Mouse (Mus musculus): ENCODE data around the gene Zfhx3.
A peak's percentile ranks its signal among the peaks of the same experiment; 100 is the strongest.

Gene Zfhx3

DNA sequence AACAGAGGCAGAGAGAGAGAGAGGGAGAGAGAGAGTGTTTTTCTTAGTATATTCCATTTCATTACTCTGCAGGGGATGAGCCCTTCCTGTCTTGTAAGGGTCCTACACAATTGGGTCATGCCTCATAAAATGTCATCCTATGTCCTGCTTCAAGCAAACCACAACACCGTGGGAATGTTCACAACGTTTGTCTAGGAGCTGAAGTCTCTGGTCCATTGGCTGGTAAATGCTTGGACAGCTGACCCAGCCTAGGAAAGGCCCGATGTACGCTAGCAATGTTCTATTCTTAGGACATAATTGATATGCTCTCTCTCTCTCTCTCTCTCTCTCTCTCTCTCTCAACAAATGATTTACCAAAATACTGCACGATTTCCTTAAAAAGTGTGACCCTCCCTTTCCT lies 666.2 kb downstream of the Zfhx3 start:
- no peak for DNase-seq

DNA sequence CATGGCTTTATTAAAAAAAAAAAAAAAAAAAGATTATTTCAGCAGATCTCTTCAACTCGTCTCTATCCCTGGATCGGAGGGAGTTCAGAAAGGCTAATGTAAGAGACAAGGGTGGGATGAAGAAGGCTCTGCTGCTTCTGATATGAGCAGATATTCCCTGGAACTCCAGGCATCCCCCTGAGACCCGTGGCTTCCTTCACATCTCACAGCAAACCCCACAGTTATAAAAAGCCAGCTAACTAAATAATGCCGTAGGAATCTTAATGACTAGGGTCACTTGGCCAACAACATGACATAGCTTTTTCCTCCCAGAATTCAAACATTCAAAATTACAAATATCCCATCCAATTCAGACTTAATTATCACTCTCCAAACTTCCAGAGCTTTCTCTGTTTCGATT lies 666.7 kb downstream of the Zfhx3 start:
- DNase-seq, result no peak

- no peak for DNase-seq
These were observed 668.8 kb downstream of the Zfhx3 start for GRCm38 (mm10) chr8:108611141-108611674.

GRCm38 (mm10) chr8:108611792-108612413 lies 669.5 kb downstream of the Zfhx3 start:
- DNase-seq, result peak; percentile 6 to 16

DNA sequence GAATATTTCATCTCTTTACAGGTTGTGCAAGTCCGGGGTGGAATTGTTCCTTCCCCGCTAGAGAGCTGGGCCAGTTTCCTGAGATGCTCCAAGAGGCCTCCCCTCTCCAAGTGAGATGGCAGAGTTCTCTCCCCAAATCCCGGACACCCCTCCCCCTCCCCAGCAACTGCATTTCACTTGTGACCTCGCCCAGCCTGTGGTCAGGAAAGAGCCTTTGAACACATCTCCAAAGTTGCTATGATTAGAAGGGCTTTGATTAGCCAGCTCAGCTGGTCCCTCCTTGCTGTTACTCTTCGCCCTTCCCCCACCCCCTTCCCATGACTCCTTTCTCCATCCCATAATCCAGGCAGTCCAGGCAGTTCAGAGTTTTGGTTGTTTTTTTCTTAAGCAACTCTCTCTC lies 670.4 kb downstream of the Zfhx3 start:
- DNase-seq, result no peak

GRCm38 (mm10) chr8:108613280-108613679 lies 670.8 kb downstream of the Zfhx3 start:
- no peak for DNase-seq

GRCm38 (mm10) chr8:108621296-108621695 lies 678.9 kb downstream of the Zfhx3 start:
- no peak for DNase-seq

DNA sequence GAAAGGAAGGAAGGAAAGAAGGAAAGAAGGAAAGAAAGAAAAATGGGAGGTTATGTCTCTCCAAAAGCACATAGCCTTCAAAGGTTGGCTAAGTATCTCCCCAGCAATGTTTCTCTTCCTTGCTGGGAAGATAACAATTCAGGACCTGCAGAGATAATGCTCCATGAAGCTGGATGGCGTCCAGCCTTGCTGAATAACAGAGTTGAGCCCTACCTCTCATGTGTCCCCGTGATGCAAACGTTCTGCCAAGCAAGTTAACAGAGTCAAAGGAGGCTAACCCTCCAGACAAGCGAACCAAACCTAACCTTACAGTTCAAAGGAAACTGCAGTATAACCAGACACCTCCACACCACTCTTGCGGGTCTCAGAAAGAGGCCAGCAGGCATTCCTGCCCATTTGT lies 681.2 kb downstream of the Zfhx3 start:
- no peak for DNase-seq

DNA sequence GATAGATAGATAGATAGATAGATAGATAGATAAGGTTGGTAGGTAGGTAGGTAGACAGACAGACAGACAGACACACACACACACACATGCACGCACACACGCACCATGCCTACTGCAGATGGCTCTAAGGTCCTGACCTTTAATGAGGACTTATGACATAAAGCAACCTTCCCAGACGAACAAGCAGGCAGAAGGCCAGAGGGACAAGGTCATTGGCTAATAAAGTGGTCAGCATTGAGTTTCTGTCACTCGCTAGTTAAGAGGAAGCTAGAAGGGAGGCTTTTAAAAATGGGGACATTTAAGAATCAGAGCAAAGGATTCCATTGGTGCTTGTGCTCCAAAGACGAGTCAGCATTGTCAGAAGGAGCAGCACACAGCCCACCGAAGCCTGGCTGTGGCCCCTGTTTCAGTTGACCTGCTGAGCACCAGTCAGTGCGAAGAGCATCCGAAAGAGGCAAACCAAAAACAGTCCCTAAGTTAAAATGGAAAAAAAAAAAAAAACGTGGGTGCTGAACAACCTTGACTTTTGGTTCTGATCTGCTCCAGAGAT lies 683.2 kb downstream of the Zfhx3 start:
- DNase-seq, result no peak

- no peak for DNase-seq
These were observed 688.6 kb downstream of the Zfhx3 start for GRCm38 (mm10) chr8:108631069-108631468.

DNA sequence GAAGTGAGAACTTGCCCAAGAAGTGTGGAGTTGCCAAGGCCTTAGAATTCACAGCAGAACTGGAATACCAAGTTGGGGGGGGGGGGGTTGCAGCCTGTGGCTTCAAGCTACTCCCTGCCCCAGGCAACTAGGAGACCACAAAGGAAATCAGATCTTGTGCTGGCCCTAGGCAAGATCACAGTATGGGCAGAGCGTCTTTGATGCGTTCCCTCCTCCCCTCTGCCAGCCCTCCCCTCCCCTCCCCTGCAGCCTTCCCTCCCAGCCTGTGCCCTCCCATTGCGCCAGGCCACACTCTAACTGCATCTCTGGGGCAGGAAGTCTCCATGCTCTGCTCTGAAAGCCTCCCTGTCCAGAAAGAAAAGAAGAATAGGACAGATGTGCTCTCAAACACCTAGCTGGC lies 691.8 kb downstream of the Zfhx3 start:
- no peak for DNase-seq

- no peak for DNase-seq
These were observed 695.4 kb downstream of the Zfhx3 start for GRCm38 (mm10) chr8:108637887-108638286.

- DNase-seq, result no peak
These were observed 703.2 kb downstream of the Zfhx3 start for GRCm38 (mm10) chr8:108645660-108646059.

DNA sequence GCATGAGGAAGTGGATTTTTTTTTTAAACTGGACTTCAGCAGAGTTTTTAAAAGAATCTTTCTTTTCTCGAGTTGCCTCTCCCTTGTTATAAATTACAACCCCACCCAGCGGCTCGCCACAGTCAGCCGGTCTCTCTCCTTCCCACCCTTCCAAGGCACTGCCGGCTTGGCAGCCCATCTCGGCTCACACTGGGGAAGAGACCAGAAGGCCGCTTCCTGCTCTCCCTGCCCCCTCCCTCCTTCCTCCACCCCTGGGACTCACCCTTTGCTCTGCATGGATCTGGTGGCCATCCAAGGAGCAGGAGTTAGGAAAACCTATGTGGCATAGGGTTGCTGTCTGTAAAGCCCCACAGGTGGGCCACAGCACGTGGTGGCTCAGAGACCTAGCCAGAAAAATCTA lies 705.1 kb downstream of the Zfhx3 start:
- no peak for DNase-seq

- no peak for DNase-seq
These were observed 706.5 kb downstream of the Zfhx3 start for GRCm38 (mm10) chr8:108648993-108649392.

- DNase-seq, result no peak
These were observed 708.4 kb downstream of the Zfhx3 start for GRCm38 (mm10) chr8:108650837-108651236.

GRCm38 (mm10) chr8:108661486-108662093 lies 719.1 kb downstream of the Zfhx3 start:
- DNase-seq, result no peak

GRCm38 (mm10) chr8:108662766-108663165 lies 720.3 kb downstream of the Zfhx3 start:
- no peak for DNase-seq

GRCm38 (mm10) chr8:108671939-108672515 lies 729.6 kb downstream of the Zfhx3 start:
- DNase-seq, result no peak

GRCm38 (mm10) chr8:108675001-108675525 lies 732.6 kb downstream of the Zfhx3 start:
- DNase-seq, result no peak

GRCm38 (mm10) chr8:108689694-108690093 lies 747.2 kb downstream of the Zfhx3 start:
- no peak for DNase-seq

DNA sequence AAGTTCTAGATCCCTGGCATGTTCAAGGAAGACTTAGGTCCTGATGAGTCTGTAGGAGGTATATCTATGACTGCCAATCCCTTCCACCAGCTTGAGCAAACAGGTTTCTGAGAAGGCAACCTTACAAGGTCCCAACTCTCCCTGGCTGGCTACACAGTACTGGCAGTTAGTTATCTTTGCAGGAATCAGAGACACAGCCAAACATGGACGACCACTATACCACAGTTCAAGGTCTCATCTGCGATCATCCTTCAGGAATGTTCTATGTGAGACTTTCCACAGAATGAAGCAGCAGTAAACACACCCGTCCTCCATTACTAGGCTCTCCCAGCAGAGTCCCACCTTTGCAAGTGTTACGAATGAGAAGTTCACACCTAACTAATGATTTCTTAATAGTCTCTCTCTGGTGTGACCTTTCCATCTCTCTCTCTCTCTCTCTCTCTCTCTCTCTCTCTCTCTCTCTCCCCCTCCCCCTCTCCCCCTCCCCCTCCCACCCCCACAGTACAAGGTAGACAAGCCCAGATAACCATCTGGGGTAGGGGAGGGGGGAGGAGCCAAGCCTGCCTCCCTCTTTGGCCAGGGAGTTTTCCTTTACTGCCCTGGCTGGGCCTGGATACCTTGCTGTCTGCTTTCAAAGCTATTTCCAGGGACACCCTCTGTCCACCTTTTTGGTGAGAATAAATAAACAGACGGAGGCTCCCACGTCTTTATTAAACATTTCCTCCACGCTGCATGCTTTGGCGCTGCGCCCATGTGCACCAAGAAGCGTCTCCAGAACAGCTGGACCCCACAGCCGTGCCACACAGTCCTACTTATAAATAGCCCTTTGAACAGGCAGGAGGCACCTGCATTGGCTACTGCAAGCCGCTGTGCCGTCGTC lies 748.4 kb downstream of the Zfhx3 start:
- no peak for DNase-seq

Measured in thymus, postnatal 36 days (tissue).